Mouse (Mus musculus) heart, embryonic 14.5 days (tissue): ENCODE measurements at regions not wholly inside any gene's neighbourhood (a gene's known extent, or its start where the extent isn't known, plus 50 kb on each side); places are given as distances from the start of the nearest gene placed in this dataset.

Experiments
- ATAC-seq: fragments of 200-750 bp; cut with Nextera tagmentation; 2 replicates; pipeline ENCODE4 v1.8.0; 2017; ENCODE audit warnings: low read depth, moderate TSS enrichment; ENCODE audit not compliant: insufficient number of reproducible peaks, insufficient read depth, low FRiP score
- H3K27ac ChIP-seq, 2 experiments: fragments of 200-500 bp in 1 of 2; fragments of 300-500 bp in 1 of 2; sonication (generic) in 1 of 2; replicated peaks in 1 of 2; 2 replicates each; pipeline ENCODE4 v1.5.1; 2012 to 2014; ENCODE audit warnings: low read depth in 2 of 2, low read length in 2 of 2, control low read depth in 1 of 2, mild to moderate bottlenecking in 1 of 2, mixed read lengths in 1 of 2; ENCODE audit not compliant: control insufficient read depth in 1 of 2, insufficient read depth in 1 of 2
- H3K27me3 ChIP-seq: fragments of 300-500 bp; sonication (generic); 2 replicates; pipeline ENCODE4 v1.6.1; 2014; ENCODE audit warnings: mild to moderate bottlenecking, low read length, control low read depth; ENCODE audit not compliant: control insufficient read depth, insufficient read depth
- H3K36me3 ChIP-seq: fragments of 300-500 bp; sonication (generic); 2 replicates; pipeline ENCODE4 v1.6.1; 2014; ENCODE audit warnings: mild to moderate bottlenecking, control low read depth, low read length, mixed read lengths; ENCODE audit not compliant: control insufficient read depth, insufficient read depth
- H3K4me1 ChIP-seq, 2 experiments: fragments of 200-500 bp in 1 of 2; fragments of 300-500 bp in 1 of 2; sonication (generic) in 1 of 2; 2 replicates each; pipeline ENCODE4 v1.6.1; 2012 to 2014; ENCODE audit warnings: low read length in 2 of 2, control low read depth in 1 of 2, mixed read lengths in 1 of 2; ENCODE audit not compliant: control insufficient read depth in 2 of 2, insufficient read depth in 2 of 2
- H3K4me2 ChIP-seq: fragments of 300-500 bp; sonication (generic); 2 replicates; pipeline ENCODE4 v1.6.1; 2014; ENCODE audit warnings: mild to moderate bottlenecking, low read length
- H3K4me3 ChIP-seq, 2 experiments: fragments of 200-500 bp in 1 of 2; fragments of 300-500 bp in 1 of 2; sonication (generic) in 1 of 2; 2 replicates each; pipeline ENCODE4 v1.5.1; 2012 to 2014; ENCODE audit warnings: low read length in 2 of 2, mild to moderate bottlenecking in 2 of 2, control low read depth in 1 of 2, low read depth in 1 of 2, moderate library complexity in 1 of 2; ENCODE audit not compliant: control insufficient read depth in 1 of 2, insufficient read depth in 1 of 2
- H3K9ac ChIP-seq: fragments of 300-500 bp; sonication (generic); 2 replicates; pipeline ENCODE4 v1.6.1; 2014; ENCODE audit warnings: mild to moderate bottlenecking, low read length
- H3K9me3 ChIP-seq: fragments of 300-500 bp; sonication (generic); 2 replicates; pipeline ENCODE4 v1.6.1; 2016; ENCODE audit warnings: low read length, control low read depth; ENCODE audit not compliant: control insufficient read depth
- WGBS: fragments of 180-500 bp; shearing (Covaris S2); extraction: QIAGEN DNeasy Blood & Tissue Kit; methylation state at CpG from one replicate; pipeline ENCODE4 v1.1.7; 2014; 5-methylcytosine and 5-hydroxymethylcytosine counted together

DNA sequence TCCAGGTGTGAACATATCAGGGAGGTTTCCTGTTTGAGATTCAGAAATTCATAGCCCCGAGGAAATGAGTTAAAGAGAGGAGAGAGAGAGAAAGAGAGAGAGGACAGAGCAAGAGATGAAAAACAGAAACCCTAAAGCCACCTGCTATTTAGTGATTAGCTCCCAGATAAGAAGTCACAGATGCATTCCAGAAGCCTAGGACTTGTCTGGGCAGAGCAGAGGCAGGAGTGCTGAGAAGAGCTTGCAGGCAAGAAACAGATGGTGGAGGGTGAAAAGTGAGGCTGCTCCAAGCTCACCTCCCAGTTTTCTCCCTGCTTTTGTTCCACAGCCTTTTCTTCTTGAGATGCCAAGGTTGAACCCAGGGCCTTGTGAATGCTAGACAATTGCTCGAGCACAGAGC, 180.7 kb upstream of the Camk1g start:
- ATAC-seq = no peak
- 15% methylated on average over 2 of the region's 2 CpGs for WGBS
- Histone ChIP-seq H3K9ac (no peak overlapping the region), H3K4me2 (no peak overlapping the region), H3K36me3 (no peaks in the 10 kb centered on the region), H3K27me3 (no peaks in the 10 kb centered on the region), H3K4me1 (peaks cover 9 to 11% of the 10 kb centered on the region in 2 experiments), H3K27ac (no peak overlapping the region), H3K9me3 (no peaks in the 10 kb centered on the region), H3K4me3 (no peak overlapping the region)

DNA sequence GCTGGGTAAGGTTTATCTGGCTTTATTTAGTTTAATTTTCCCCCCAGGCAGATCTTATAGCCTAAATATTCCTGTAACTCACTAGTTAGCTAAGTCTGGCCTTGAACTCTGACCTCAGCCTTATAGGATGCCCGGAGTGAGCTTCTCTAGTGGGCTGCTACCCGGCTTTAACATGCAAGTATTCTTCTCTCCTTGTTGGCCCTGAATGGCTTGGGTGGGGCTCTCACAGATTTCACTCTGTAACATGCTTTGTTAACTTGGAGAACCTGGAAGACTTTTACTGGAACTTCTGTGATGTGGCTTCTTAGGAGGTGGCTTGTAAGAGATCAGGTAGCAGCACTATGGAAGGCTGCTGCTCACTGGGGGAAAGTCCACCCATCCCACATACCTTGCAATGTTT, 177.3 kb upstream of the Camk1g start:
- Histone ChIP-seq H3K4me3 (no peak overlapping the region), H3K27ac (no peak overlapping the region), H3K4me2 (no peak overlapping the region), H3K4me1 (peaks cover 9 to 11% of the 10 kb centered on the region in 2 experiments), H3K9me3 (no peaks in the 10 kb centered on the region), H3K36me3 (no peaks in the 10 kb centered on the region), H3K27me3 (no peaks in the 10 kb centered on the region), H3K9ac (no peak overlapping the region)
- 84% methylated on average over 2 of the region's 2 CpGs for WGBS
- no peak for ATAC-seq

DNA sequence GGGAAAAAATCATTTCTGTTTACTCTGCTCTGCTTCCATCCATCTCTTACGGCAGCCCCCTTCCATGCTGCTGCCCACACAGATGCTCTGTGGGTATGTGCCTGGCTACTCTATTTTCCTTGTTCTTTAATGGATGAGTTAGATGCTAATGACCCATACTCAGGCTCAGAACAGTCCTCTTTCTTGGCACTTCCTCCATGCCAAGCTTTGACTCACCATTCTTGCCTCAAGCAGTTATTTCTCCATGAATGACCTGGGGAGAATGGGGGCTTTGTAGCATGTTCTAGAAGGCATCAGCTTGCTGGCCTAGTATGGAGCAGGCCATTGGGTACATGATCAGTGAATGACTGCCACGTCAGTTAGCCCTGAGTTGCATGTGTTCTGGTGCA, 175.9 kb upstream of the Camk1g start:
- Histone ChIP-seq H3K4me2 (no peak overlapping the region), H3K27ac (no peak overlapping the region), H3K27me3 (no peaks in the 10 kb centered on the region), H3K4me3 (no peak overlapping the region), H3K36me3 (no peaks in the 10 kb centered on the region), H3K4me1 (peaks cover 10 to 11% of the 10 kb centered on the region in 2 experiments), H3K9me3 (no peaks in the 10 kb centered on the region), H3K9ac (no peak overlapping the region)
- no peak for ATAC-seq
- 89% methylated on average over 2 of the region's 2 CpGs for WGBS

DNA sequence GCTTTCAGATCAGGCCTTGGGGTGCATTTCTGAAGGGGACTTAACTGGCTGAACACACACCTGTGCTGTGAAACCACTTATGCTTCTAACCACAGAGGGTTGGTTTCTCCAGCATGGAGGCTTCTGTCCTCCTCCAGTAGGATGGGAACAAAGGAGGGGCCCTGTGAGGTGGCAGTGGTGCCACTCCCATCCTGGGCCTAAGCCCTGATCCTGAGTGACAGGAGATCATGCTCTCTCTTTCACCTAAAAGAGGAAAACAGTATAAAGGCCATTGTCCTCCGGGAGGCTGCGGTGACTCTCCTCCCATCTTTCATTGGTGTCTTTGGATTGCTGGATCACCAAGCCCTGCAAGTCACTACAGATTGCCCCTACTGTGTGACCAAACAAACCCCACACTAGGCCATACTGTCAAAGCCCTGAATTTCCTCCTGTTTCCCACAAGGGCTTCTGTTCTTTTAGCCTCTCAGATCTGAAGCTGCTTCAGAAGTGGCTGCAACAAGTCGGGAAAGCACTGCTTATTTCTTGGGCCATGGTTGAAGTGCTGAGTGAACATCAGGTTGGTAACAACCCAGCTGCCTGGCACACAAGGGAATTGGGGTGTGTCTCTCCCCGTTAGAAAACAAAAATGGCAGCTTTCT, 175.4 kb upstream of the Camk1g start:
- H3K4me2 ChIP-seq = no peak overlapping the region
- H3K27ac ChIP-seq = no peak overlapping the region
- no peaks in the 10 kb centered on the region for H3K36me3 ChIP-seq
- no peaks in the 10 kb centered on the region for H3K9me3 ChIP-seq
- H3K27me3 ChIP-seq = no peaks in the 10 kb centered on the region
- no peak overlapping the region for H3K9ac ChIP-seq
- whole genome bisulfite sequencing = 73% methylated on average over 4 of the region's 4 CpGs
- H3K4me1 ChIP-seq = peaks cover 5 to 7% of the 10 kb centered on the region in 2 experiments
- no peak overlapping the region for H3K4me3 ChIP-seq
- ATAC-seq = no peak

DNA sequence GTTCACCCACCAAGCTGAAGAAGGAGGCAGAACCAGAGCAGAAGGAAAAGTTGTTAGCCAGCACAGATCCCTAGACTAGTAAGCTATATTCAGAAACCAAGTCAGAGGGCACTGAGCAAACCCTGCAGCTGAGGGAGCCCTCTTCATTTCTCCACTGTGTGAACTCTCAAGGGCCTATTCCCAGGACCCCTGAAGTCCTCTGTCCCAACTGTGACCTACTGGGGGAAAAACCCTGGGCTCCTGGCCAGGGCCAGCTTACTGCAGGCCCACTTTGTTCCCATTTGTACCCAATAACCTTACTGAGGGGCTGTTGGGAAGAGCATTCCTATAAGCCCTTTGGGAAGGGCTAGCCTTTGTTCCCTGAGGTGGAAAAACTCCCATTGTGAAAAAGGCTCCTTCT, 174.7 kb upstream of the Camk1g start:
- no peak overlapping the region for H3K4me2 ChIP-seq
- no peak overlapping the region for H3K9ac ChIP-seq
- H3K4me1 ChIP-seq = peaks cover 0 to 2% of the 10 kb centered on the region in 2 experiments; a peak in 2 of 4 replicates
- no peaks in the 10 kb centered on the region for H3K9me3 ChIP-seq
- no peak for ATAC-seq
- no peak overlapping the region for H3K4me3 ChIP-seq
- H3K36me3 ChIP-seq = no peaks in the 10 kb centered on the region
- H3K27me3 ChIP-seq = no peaks in the 10 kb centered on the region
- no peak overlapping the region for H3K27ac ChIP-seq

DNA sequence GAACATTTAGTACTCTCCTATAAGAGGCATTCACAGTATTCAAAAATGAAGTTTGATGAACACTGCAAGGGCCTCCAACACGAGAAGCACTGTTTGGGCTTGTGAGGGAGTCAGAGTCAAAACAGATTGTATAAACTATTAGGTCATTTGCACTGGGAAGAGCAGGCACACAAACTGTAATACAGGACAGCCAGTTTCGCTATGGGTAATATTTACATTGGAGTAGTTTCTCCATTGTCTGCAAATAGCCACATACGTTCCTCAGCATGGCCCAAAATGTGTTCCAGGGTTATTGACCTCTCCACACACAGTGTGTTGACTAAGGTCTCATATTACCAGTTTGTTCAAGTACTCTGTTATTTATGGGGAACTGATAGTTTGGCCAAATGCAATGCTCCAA, 173.7 kb upstream of the Camk1g start:
- 55% methylated on average over 3 of the region's 3 CpGs for WGBS
- no peak overlapping the region for H3K4me2 ChIP-seq
- no peak for ATAC-seq
- H3K36me3 ChIP-seq = no peaks in the 10 kb centered on the region
- no peak overlapping the region for H3K27ac ChIP-seq
- H3K9ac ChIP-seq = no peak overlapping the region
- H3K4me3 ChIP-seq = no peak overlapping the region
- H3K4me1 ChIP-seq = peaks cover 0 to 2% of the 10 kb centered on the region in 2 experiments; a peak in 2 of 4 replicates
- H3K27me3 ChIP-seq = no peaks in the 10 kb centered on the region
- no peaks in the 10 kb centered on the region for H3K9me3 ChIP-seq

DNA sequence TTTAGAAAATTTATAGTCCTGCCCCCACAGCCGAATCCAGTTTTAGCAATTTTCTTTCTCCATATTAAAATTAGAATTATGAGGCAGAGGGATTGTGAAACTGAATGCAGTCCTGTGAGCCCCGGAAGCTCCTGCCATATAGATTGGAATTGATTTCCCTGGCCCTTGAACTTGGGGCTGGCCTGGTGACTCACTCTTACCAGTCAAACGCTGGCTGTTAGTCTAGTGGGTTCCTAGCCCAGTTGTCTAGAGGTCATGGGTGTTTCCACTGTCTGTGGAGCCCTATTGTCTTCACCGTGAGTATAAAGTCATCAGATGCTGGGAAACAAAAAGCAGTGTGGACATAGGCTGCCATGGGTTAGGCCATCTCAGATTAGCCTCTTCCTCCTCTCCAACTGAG, 173.2 kb upstream of the Camk1g start:
- Histone ChIP-seq H3K27ac (no peak overlapping the region), H3K9ac (no peak overlapping the region), H3K27me3 (no peaks in the 10 kb centered on the region), H3K36me3 (no peaks in the 10 kb centered on the region), H3K4me3 (no peak overlapping the region), H3K4me2 (no peak overlapping the region), H3K4me1 (peaks cover 0 to 2% of the 10 kb centered on the region in 2 experiments; a peak in 2 of 4 replicates), H3K9me3 (no peaks in the 10 kb centered on the region)
- ATAC-seq = no peak
- 69% methylated on average over 4 of the region's 4 CpGs for WGBS
